Mouse (Mus musculus): ENCODE measurements around the gene Ccl24. TPM values are rescaled to one million over a fixed set of nuclear protein-coding genes. Genes with fewer than 3 reads are reported as not detected.

The Ccl24 gene
- polyA plus RNA-seq, 1 experiment from 2014 or later = 0.66 TPM

GRCm38 (mm10) chr5:135567556-135568265 lies 5.1 kb downstream of the Ccl24 start:
- H3K4me3 ChIP-seq (ENCODE audit: control insufficient read depth in 1 of 2, insufficient read depth in 1 of 2, low read depth in 1 of 2, low read length in 2 of 2) = no peak overlapping the region
- WGBS = 68% methylated on average over 6 of the region's 6 CpGs
- H3K27me3 ChIP-seq (ENCODE audit: control insufficient read depth, insufficient read depth, low read length) = no peaks in the 10 kb centered on the region
- no peaks in the 10 kb centered on the region for H3K36me3 ChIP-seq (ENCODE audit: control insufficient read depth, insufficient read depth, low read length)
- no peak overlapping the region for H3K27ac ChIP-seq (replicated peaks in 1 of 2; ENCODE audit: control insufficient read depth in 1 of 2, insufficient read depth in 1 of 2, low read depth in 2 of 2, low read length in 2 of 2)
- no peak overlapping the region for H3K9ac ChIP-seq (ENCODE audit: low read length)
- no peak for ATAC-seq (ENCODE audit: insufficient number of reproducible peaks, insufficient read depth, low FRiP score, low read depth)
- H3K4me2 ChIP-seq (ENCODE audit: low read length) = no peak overlapping the region
- no peaks in the 10 kb centered on the region for H3K9me3 ChIP-seq (ENCODE audit: control insufficient read depth, low read length)
- H3K4me1 ChIP-seq (ENCODE audit: control insufficient read depth in 2 of 2, insufficient read depth in 2 of 2, low read length in 2 of 2) = no peaks in the 10 kb centered on the region

- ATAC-seq (ENCODE audit: insufficient number of reproducible peaks, insufficient read depth, low FRiP score, low read depth) = no peak
- no peak within 1 kb of the TSS for H3K4me3 ChIP-seq (ENCODE audit: control insufficient read depth in 1 of 2, insufficient read depth in 1 of 2, low read depth in 1 of 2, low read length in 2 of 2)
- H3K4me2 ChIP-seq (ENCODE audit: low read length) = no peak within 1 kb of the TSS
- no peaks in the 10 kb centered on the region for H3K4me1 ChIP-seq (ENCODE audit: control insufficient read depth in 2 of 2, insufficient read depth in 2 of 2, low read length in 2 of 2)
- no peaks in the 10 kb centered on the region for H3K36me3 ChIP-seq (ENCODE audit: control insufficient read depth, insufficient read depth, low read length)
- 76% methylated on average over 3 of the region's 3 CpGs for WGBS
- H3K9me3 ChIP-seq (ENCODE audit: control insufficient read depth, low read length) = peaks cover 5% of the 10 kb centered on the region; the same call in 1 of the 2 replicates
- H3K27me3 ChIP-seq (ENCODE audit: control insufficient read depth, insufficient read depth, low read length) = no peaks in the 10 kb centered on the region
- no peak within 1 kb of the TSS for H3K9ac ChIP-seq (ENCODE audit: low read length)
- no peak within 1 kb of the TSS for H3K27ac ChIP-seq (replicated peaks in 1 of 2; ENCODE audit: control insufficient read depth in 1 of 2, insufficient read depth in 1 of 2, low read depth in 2 of 2, low read length in 2 of 2)
These were observed 9.4 kb downstream of the Ccl24 start, which contains the start of gene Ccl26 for GRCm38 (mm10) chr5:135563469-135563868. TSS of gene Ccl26 (minus strand) at chr5:135563569.

- Histone ChIP-seq H3K9ac (ENCODE audit: low read length) (no peak overlapping the region), H3K4me2 (ENCODE audit: low read length) (no peak overlapping the region), H3K27me3 (ENCODE audit: control insufficient read depth, insufficient read depth, low read length) (no peaks in the 10 kb centered on the region), H3K27ac (replicated peaks in 1 of 2; ENCODE audit: control insufficient read depth in 1 of 2, insufficient read depth in 1 of 2, low read depth in 2 of 2, low read length in 2 of 2) (no peak overlapping the region), H3K36me3 (ENCODE audit: control insufficient read depth, insufficient read depth, low read length) (no peaks in the 10 kb centered on the region), H3K9me3 (ENCODE audit: control insufficient read depth, low read length) (peaks cover 5% of the 10 kb centered on the region; the same call in 1 of the 2 replicates), H3K4me3 (ENCODE audit: control insufficient read depth in 1 of 2, insufficient read depth in 1 of 2, low read depth in 1 of 2, low read length in 2 of 2) (no peak overlapping the region), H3K4me1 (ENCODE audit: control insufficient read depth in 2 of 2, insufficient read depth in 2 of 2, low read length in 2 of 2) (peaks cover 0 to 2% of the 10 kb centered on the region in 2 experiments; a peak in 1 of 4 replicates)
- ATAC-seq (ENCODE audit: insufficient number of reproducible peaks, insufficient read depth, low FRiP score, low read depth) = no peak
- WGBS = 48% methylated on average over 3 of the region's 3 CpGs
These were observed 15.2 kb downstream of the Ccl24 start for GRCm38 (mm10) chr5:135557671-135558070.

GRCm38 (mm10) chr5:135557051-135557450 lies 15.8 kb downstream of the Ccl24 start:
- Histone ChIP-seq H3K4me3 (ENCODE audit: control insufficient read depth in 1 of 2, insufficient read depth in 1 of 2, low read depth in 1 of 2, low read length in 2 of 2) (no peak overlapping the region), H3K4me1 (ENCODE audit: control insufficient read depth in 2 of 2, insufficient read depth in 2 of 2, low read length in 2 of 2) (peaks cover 0 to 2% of the 10 kb centered on the region in 2 experiments; a peak in 1 of 4 replicates), H3K9me3 (ENCODE audit: control insufficient read depth, low read length) (peaks cover under 1% of the 10 kb centered on the region; the same call in 1 of the 2 replicates), H3K27me3 (ENCODE audit: control insufficient read depth, insufficient read depth, low read length) (no peaks in the 10 kb centered on the region), H3K4me2 (ENCODE audit: low read length) (no peak overlapping the region), H3K36me3 (ENCODE audit: control insufficient read depth, insufficient read depth, low read length) (no peaks in the 10 kb centered on the region), H3K27ac (replicated peaks in 1 of 2; ENCODE audit: control insufficient read depth in 1 of 2, insufficient read depth in 1 of 2, low read depth in 2 of 2, low read length in 2 of 2) (no peak overlapping the region), H3K9ac (ENCODE audit: low read length) (no peak overlapping the region)
- no peak for ATAC-seq (ENCODE audit: insufficient number of reproducible peaks, insufficient read depth, low FRiP score, low read depth)
- WGBS = 28% methylated on average over 4 of the region's 4 CpGs

- ATAC-seq (ENCODE audit: insufficient number of reproducible peaks, insufficient read depth, low FRiP score, low read depth) = no peak
- no peaks in the 10 kb centered on the region for H3K9me3 ChIP-seq (ENCODE audit: control insufficient read depth, low read length)
- WGBS = 71% methylated on average over 3 of the region's 4 CpGs
- H3K36me3 ChIP-seq (ENCODE audit: control insufficient read depth, insufficient read depth, low read length) = no peaks in the 10 kb centered on the region
- no peak overlapping the region for H3K4me3 ChIP-seq (ENCODE audit: control insufficient read depth in 1 of 2, insufficient read depth in 1 of 2, low read depth in 1 of 2, low read length in 2 of 2)
- no peaks in the 10 kb centered on the region for H3K27me3 ChIP-seq (ENCODE audit: control insufficient read depth, insufficient read depth, low read length)
- H3K4me2 ChIP-seq (ENCODE audit: low read length) = no peak overlapping the region
- H3K4me1 ChIP-seq (ENCODE audit: control insufficient read depth in 2 of 2, insufficient read depth in 2 of 2, low read length in 2 of 2) = peaks cover 0 to 2% of the 10 kb centered on the region in 2 experiments; a peak in 1 of 4 replicates
- H3K9ac ChIP-seq (ENCODE audit: low read length) = no peak overlapping the region
- no peak overlapping the region for H3K27ac ChIP-seq (replicated peaks in 1 of 2; ENCODE audit: control insufficient read depth in 1 of 2, insufficient read depth in 1 of 2, low read depth in 2 of 2, low read length in 2 of 2)
These were observed 16.6 kb downstream of the Ccl24 start for GRCm38 (mm10) chr5:135556259-135556658.

GRCm38 (mm10) chr5:135551591-135551990 lies 21.3 kb downstream of the Ccl24 start:
- Histone ChIP-seq H3K27me3 (ENCODE audit: control insufficient read depth, insufficient read depth, low read length) (no peaks in the 10 kb centered on the region), H3K9ac (ENCODE audit: low read length) (no peak overlapping the region), H3K9me3 (ENCODE audit: control insufficient read depth, low read length) (no peaks in the 10 kb centered on the region), H3K4me1 (ENCODE audit: control insufficient read depth in 2 of 2, insufficient read depth in 2 of 2, low read length in 2 of 2) (no peaks in the 10 kb centered on the region), H3K27ac (replicated peaks in 1 of 2; ENCODE audit: control insufficient read depth in 1 of 2, insufficient read depth in 1 of 2, low read depth in 2 of 2, low read length in 2 of 2) (no peak overlapping the region), H3K4me2 (ENCODE audit: low read length) (no peak overlapping the region), H3K36me3 (ENCODE audit: control insufficient read depth, insufficient read depth, low read length) (no peaks in the 10 kb centered on the region), H3K4me3 (ENCODE audit: control insufficient read depth in 1 of 2, insufficient read depth in 1 of 2, low read depth in 1 of 2, low read length in 2 of 2) (no peak overlapping the region)
- WGBS = 65% methylated on average over 3 of the region's 3 CpGs
- no peak for ATAC-seq (ENCODE audit: insufficient number of reproducible peaks, insufficient read depth, low FRiP score, low read depth)

- no peaks in the 10 kb centered on the region for H3K4me1 ChIP-seq (ENCODE audit: control insufficient read depth in 2 of 2, insufficient read depth in 2 of 2, low read length in 2 of 2)
These were observed 21.9 kb downstream of the Ccl24 start for GRCm38 (mm10) chr5:135550910-135551309.

More at GRCm38 (mm10) chr5:135550910-135551309, 21.9 kb downstream of the Ccl24 start:
- Histone ChIP-seq H3K9ac (ENCODE audit: low read length) (no peak overlapping the region), H3K4me2 (ENCODE audit: low read length) (no peak overlapping the region), H3K36me3 (ENCODE audit: control insufficient read depth, insufficient read depth, low read length) (no peaks in the 10 kb centered on the region), H3K27ac (replicated peaks in 1 of 2; ENCODE audit: control insufficient read depth in 1 of 2, insufficient read depth in 1 of 2, low read depth in 2 of 2, low read length in 2 of 2) (no peak overlapping the region), H3K27me3 (ENCODE audit: control insufficient read depth, insufficient read depth, low read length) (no peaks in the 10 kb centered on the region), H3K4me3 (ENCODE audit: control insufficient read depth in 1 of 2, insufficient read depth in 1 of 2, low read depth in 1 of 2, low read length in 2 of 2) (no peak overlapping the region), H3K9me3 (ENCODE audit: control insufficient read depth, low read length) (no peaks in the 10 kb centered on the region)
- ATAC-seq (ENCODE audit: insufficient number of reproducible peaks, insufficient read depth, low FRiP score, low read depth) = no peak
- WGBS = 23% methylated on average over 3 of the region's 3 CpGs
